Mouse (Mus musculus): ENCODE measurements around the gene Mblac1.

DNA sequence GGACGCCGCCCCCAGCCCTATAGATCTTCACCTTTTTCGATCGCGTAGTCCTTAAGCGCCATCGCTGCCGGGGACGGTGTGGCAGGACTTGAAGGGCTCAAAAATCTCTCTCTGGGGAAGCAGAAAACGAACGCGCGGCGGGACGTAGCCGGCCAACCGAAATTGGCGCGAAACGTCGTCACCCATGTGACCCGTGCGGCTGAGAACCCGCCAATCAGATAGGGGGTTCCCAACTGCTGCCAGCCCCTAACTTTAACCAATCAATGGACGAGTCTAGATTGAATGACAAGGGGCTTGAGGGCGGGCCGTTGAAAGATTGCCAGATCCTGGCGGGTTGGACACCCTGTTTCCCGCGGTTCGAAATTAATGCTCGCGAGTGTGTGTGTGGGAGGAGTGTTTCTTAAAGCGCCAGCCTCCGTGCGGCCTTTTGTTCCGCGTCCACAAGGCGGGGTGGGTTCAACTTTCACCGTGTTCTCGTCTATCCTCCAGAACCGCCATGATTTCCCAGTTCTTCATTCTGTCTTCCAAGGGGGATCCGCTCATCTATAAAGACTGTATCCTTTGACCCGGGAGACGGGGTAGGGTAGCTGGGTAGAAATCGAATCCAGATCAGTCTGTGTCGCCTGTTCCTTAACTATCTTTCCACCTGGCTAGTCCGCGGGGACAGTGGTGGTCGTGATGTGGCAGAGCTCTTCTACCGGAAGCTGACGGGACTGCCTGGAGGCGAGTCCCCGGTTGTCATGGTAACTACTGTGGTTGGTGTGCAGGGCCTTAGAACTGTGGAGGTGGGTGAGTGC, 22.2 kb upstream of the Mblac1 start, which contains the start of the genes Ap4m1 and Mcm7:
- TF ChIP-seq CTCF (IDR thresholded peaks at IDR 0.05; ENCODE audit: low read depth): no peak; the same call in 1 of the 2 replicates
- TF ChIP-seq EP300 (IDR thresholded peaks at IDR 0.05; ENCODE audit: low read depth): 0 out of 2 replicates have a peak, but pooled peaks have one; percentile 9

Measured in heart, postnatal 0 days (tissue).